8 mouse cellular contexts compared by ENCODE assay signal in the genomic region with DNA sequence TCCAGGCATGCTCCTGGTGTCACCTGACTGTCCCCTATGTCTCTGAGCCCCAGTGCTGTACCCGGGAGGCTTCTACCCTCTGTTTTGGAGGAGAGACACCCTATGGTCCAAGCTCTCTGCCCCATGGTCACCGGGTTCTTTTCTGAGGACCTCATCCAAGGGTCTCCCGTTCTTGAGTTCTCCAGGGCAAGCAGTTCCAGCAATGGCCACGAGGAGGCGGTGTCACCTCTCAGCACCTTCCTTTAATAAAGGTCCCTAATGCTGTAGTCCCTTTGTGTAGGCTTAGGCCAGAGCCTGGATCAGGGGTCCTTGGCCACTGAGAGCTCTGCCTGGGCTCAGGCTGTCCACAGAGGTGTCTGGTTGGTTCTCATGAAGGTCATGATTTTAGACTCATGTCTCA. TPM values are rescaled to one million over a fixed set of nuclear protein-coding genes. Genes with fewer than 3 reads are reported as not detected.
DNase-seq lines count a peak whose midpoint lies in the region; ATAC-seq lines count a peak whose summit lies in the region.

No protein-coding gene starts in this region.

- H3K27ac ChIP-seq in heart, embryonic 12.5 days (ENCODE audit: poor library complexity, severe bottlenecking): no peak overlapping the region

- H3K9me3 ChIP-seq in heart, embryonic 12.5 days (replicated peaks): no peaks in the 10 kb centered on the region

- no peaks in the 10 kb centered on the region for H3K27me3 ChIP-seq in heart, embryonic 12.5 days (replicated peaks)

- peaks cover 31% of the 10 kb centered on the region for H3K36me3 ChIP-seq in heart, embryonic 12.5 days

- H3K9ac ChIP-seq in heart, embryonic 12.5 days: no peak overlapping the region

- H3K4me3 ChIP-seq in heart, embryonic 12.5 days: no peak overlapping the region

- H3K4me2 ChIP-seq in heart, embryonic 12.5 days: no peak overlapping the region

- peaks cover 20% of the 10 kb centered on the region for H3K4me1 ChIP-seq in heart, embryonic 12.5 days (replicated peaks)

- 13% methylated on average over 5 of the region's 5 CpGs for WGBS in heart, embryonic 12.5 days

- ATAC-seq in heart, embryonic 12.5 days (ENCODE audit: insufficient number of reproducible peaks, low FRiP score): no peak
- ATAC-seq in hematopoietic stem cell, adult 5-6 weeks (replicated peaks in 1 of 2; ENCODE audit: insufficient read depth in 1 of 2, low FRiP score in 2 of 2, low TSS enrichment in 1 of 2, low read depth in 1 of 2, poor library complexity in 2 of 2, severe bottlenecking in 2 of 2): peak; percentile 37 to 46; a peak in 2 of 4 replicates

- DNase-seq in heart, adult 8-10 months (ENCODE audit: low spot score): peak; percentile 75
- peak; percentile 64 for DNase-seq in urinary bladder, postnatal 25 days (ENCODE audit: low spot score)
- no peak for DNase-seq in urinary bladder, postnatal 10 days (ENCODE audit: low spot score)
- peak; percentile 77 to 86 for DNase-seq in cerebellum, postnatal 25 days
- DNase-seq in lung, postnatal 14 days: peak; percentile 82
- peak; percentile 88 for DNase-seq in testis, postnatal 10 days (ENCODE audit: low spot score)

RNA-seq across cellular contexts. Expression of a gene that starts 2.3 kb away (rescaled TPM):
- 1 to 10 TPM; 1.4 to 2.4 (median 1.9) TPM for total RNA-seq in heart, adult 8-10 months (2022)
- 2.9 and 4.3 TPM in 2 replicates for polyA plus RNA-seq in heart, embryonic 12.5 days (2016; fragmentation: Nextera tagmentation; extraction: Ambion mirVana)
- 17.4 and 20.4 TPM in 2 replicates for total RNA-seq in hematopoietic stem cell, adult 5-6 weeks (2017)

RNA-seq across cellular contexts. Expression of a gene that starts 6.3 kb away (rescaled TPM):
- under 1 TPM in 2 of 4 experiments, not detected in 2; 0.50 to 0.72 TPM for total RNA-seq in heart, adult 8-10 months (2022)
- 1.2 and 1.8 TPM in 2 replicates for polyA plus RNA-seq in heart, embryonic 12.5 days (2016; fragmentation: Nextera tagmentation; extraction: Ambion mirVana)
- not detected in 2 replicates for total RNA-seq in hematopoietic stem cell, adult 5-6 weeks (2017)

RNA-seq across cellular contexts. Expression of a gene that starts 10.9 kb away (rescaled TPM):
- 1 to 10 TPM in 2 of 4 experiments, under 1 TPM in 2; 0.73 to 1.3 (median 1.0) TPM for total RNA-seq in heart, adult 8-10 months (2022)
- polyA plus RNA-seq in heart, embryonic 12.5 days (2016; fragmentation: Nextera tagmentation; extraction: Ambion mirVana): 1.9 and 2.2 TPM in 2 replicates
- total RNA-seq in hematopoietic stem cell, adult 5-6 weeks (2017): 6.9 TPM in 1 of 2 replicates, not detected in the other

RNA-seq across cellular contexts. Expression of a gene that starts 10.9 kb away (rescaled TPM):
- 10 to 100 TPM; 49.1 to 55.0 (median 53.8) TPM for total RNA-seq in heart, adult 8-10 months (2022)
- polyA plus RNA-seq in heart, embryonic 12.5 days (2016; fragmentation: Nextera tagmentation; extraction: Ambion mirVana): 66.7 and 66.9 TPM in 2 replicates
- 13.2 and 15.3 TPM in 2 replicates for total RNA-seq in hematopoietic stem cell, adult 5-6 weeks (2017)

RNA-seq across cellular contexts. Expression of a gene that starts 16.8 kb away (rescaled TPM):
- 10 to 100 TPM; 25.9 to 39.0 (median 32.2) TPM for total RNA-seq in heart, adult 8-10 months (2022)
- 96.4 and 99.5 TPM in 2 replicates for polyA plus RNA-seq in heart, embryonic 12.5 days (2016; fragmentation: Nextera tagmentation; extraction: Ambion mirVana)
- 11.6 and 17.2 TPM in 2 replicates for total RNA-seq in hematopoietic stem cell, adult 5-6 weeks (2017)
